Comparison of ENCODE assay signal across 26 mouse cellular contexts in genomic region chr11:55183124-55183523, GRCm38 (mm10). TPM values are rescaled to one million over a fixed set of nuclear protein-coding genes. Genes with fewer than 3 reads are reported as not detected.
DNase-seq lines count a peak whose midpoint lies in the region; ATAC-seq and TF ChIP-seq lines count a peak whose summit lies in the region.
"Had no signal": no experiment of that assay in that cellular context is flagged by ENCODE, and none has a peak within 500 bp of the region (broad histone marks: within the 10 kb centered on the region; RNA-seq: fewer than 3 reads in every experiment).

No protein-coding gene starts in this region.

- H3K4me2 ChIP-seq in hindbrain, postnatal 0 days (ENCODE audit: low read depth, low read length) = no peak overlapping the region
- peak overlapping the region; percentile 46; the same call in 1 of the 2 replicates for H3K4me2 ChIP-seq in liver, embryonic 13.5 days
- no peak overlapping the region for H3K4me2 ChIP-seq in lung, embryonic 16.5 days (ENCODE audit: low read depth, low read length)
- H3K4me2 ChIP-seq: forebrain, embryonic 12.5 days; midbrain, embryonic 11.5 days had no signal

- no peak for TF ChIP-seq CTCF in hindbrain, postnatal 0 days (IDR thresholded peaks at IDR 0.05; ENCODE audit: low read depth)

- ATAC-seq in hindbrain, postnatal 0 days = no peak
- ATAC-seq in liver, embryonic 13.5 days (ENCODE audit: low read depth) = peak; percentile 61
- ATAC-seq in lung, embryonic 16.5 days (ENCODE audit: low read depth) = peak; percentile 83
- ATAC-seq: hindbrain, embryonic 16.5 days had no signal

- WGBS in hindbrain, embryonic 10.5 days = 52% methylated on average over 7 of the region's 7 CpGs
- 66% methylated on average over 7 of the region's 7 CpGs for WGBS in hindbrain, postnatal 0 days
- WGBS in liver, embryonic 13.5 days (ENCODE audit: insufficient replicate concordance) = 52% methylated on average over 7 of the region's 7 CpGs
- 29% methylated on average over 7 of the region's 7 CpGs for WGBS in lung, embryonic 16.5 days

- H3K4me3 ChIP-seq in hindbrain, embryonic 10.5 days = no peak overlapping the region
- H3K4me3 ChIP-seq in hindbrain, postnatal 0 days (ENCODE audit: low read length) = no peak overlapping the region
- no peak overlapping the region for H3K4me3 ChIP-seq in liver, embryonic 13.5 days (replicated peaks)
- H3K4me3 ChIP-seq in lung, embryonic 16.5 days (ENCODE audit: low read length) = no peak overlapping the region
- H3K4me3 ChIP-seq: forebrain, embryonic 12.5 days; heart, adult 2 months had no signal

- H3K36me3 ChIP-seq in hindbrain, embryonic 10.5 days = no peaks in the 10 kb centered on the region
- no peaks in the 10 kb centered on the region for H3K36me3 ChIP-seq in hindbrain, postnatal 0 days (ENCODE audit: insufficient read depth, low read length)
- H3K36me3 ChIP-seq in liver, embryonic 13.5 days = no peaks in the 10 kb centered on the region
- H3K36me3 ChIP-seq in lung, embryonic 16.5 days (ENCODE audit: control insufficient read depth, insufficient read depth, low read length) = no peaks in the 10 kb centered on the region
- H3K36me3 ChIP-seq: forebrain, embryonic 12.5 days had no signal

- DNase-seq in hindbrain, embryonic 10.5 days (ENCODE audit: low spot score) = no peak
- DNase-seq in hindbrain, postnatal 0 days (ENCODE audit: low spot score) = no peak
- DNase-seq in liver, embryonic 13.5 days = no peak
- DNase-seq in yolk sac, embryonic 10.5 days (ENCODE audit: low spot score) = peak; percentile 62
- DNase-seq in layer of hippocampus, adult 9-10 months (ENCODE audit: low spot score) = no peak
- no peak for DNase-seq in left cerebral cortex, adult 11 months (ENCODE audit: low spot score)
- DNase-seq: cerebellum, adult 9-10 months; gastrocnemius, postnatal 14 days; heart, adult 2 months; heart, postnatal 36 days; kidney, adult 11 months; left cerebral cortex, postnatal 4 days; right cerebral cortex, postnatal 4 days; thymus, adult 2 months had no signal

- H3K4me1 ChIP-seq in hindbrain, embryonic 10.5 days (replicated peaks) = peaks cover 20% of the 10 kb centered on the region
- H3K4me1 ChIP-seq in hindbrain, postnatal 0 days (ENCODE audit: insufficient read depth, low read length) = 0 out of 2 replicates have a peak, but pooled peaks cover 3% of the 10 kb centered on the region
- peaks cover 21% of the 10 kb centered on the region for H3K4me1 ChIP-seq in liver, embryonic 13.5 days (replicated peaks)
- peaks cover 3% of the 10 kb centered on the region; the same call in 1 of the 2 replicates for H3K4me1 ChIP-seq in lung, embryonic 16.5 days (replicated peaks; ENCODE audit: control insufficient read depth, insufficient read depth, low read length)
- H3K4me1 ChIP-seq: forebrain, embryonic 12.5 days had no signal

- H3K27ac ChIP-seq in hindbrain, embryonic 10.5 days = 0 out of 2 replicates have a peak overlapping the region, but pooled peaks have one; percentile 35
- H3K27ac ChIP-seq in hindbrain, postnatal 0 days = no peak overlapping the region
- H3K27ac ChIP-seq in liver, embryonic 13.5 days = peak overlapping the region; percentile 70; the same call in 1 of the 2 replicates
- peak overlapping the region; percentile 66 for H3K27ac ChIP-seq in lung, embryonic 16.5 days (ENCODE audit: low read length)
- H3K27ac ChIP-seq: forebrain, embryonic 12.5 days; heart, adult 2 months had no signal

- no peaks in the 10 kb centered on the region for H3K9me3 ChIP-seq in hindbrain, embryonic 10.5 days
- no peaks in the 10 kb centered on the region for H3K9me3 ChIP-seq in hindbrain, postnatal 0 days (ENCODE audit: low read length)
- no peaks in the 10 kb centered on the region for H3K9me3 ChIP-seq in liver, embryonic 13.5 days (replicated peaks)
- H3K9me3 ChIP-seq in lung, embryonic 16.5 days (ENCODE audit: control insufficient read depth, low read length) = no peaks in the 10 kb centered on the region
- H3K9me3 ChIP-seq: forebrain, embryonic 12.5 days had no signal

- no peak overlapping the region for H3K9ac ChIP-seq in hindbrain, postnatal 0 days (replicated peaks; ENCODE audit: low read length)
- H3K9ac ChIP-seq in liver, embryonic 13.5 days = no peak overlapping the region
- H3K9ac ChIP-seq in lung, embryonic 16.5 days (ENCODE audit: low read length) = no peak overlapping the region
- H3K9ac ChIP-seq: forebrain, embryonic 12.5 days had no signal

- no peaks in the 10 kb centered on the region for H3K27me3 ChIP-seq in hindbrain, embryonic 10.5 days (ENCODE audit: insufficient read depth, poor library complexity, severe bottlenecking)
- H3K27me3 ChIP-seq in hindbrain, postnatal 0 days (ENCODE audit: insufficient read depth, low read length) = no peaks in the 10 kb centered on the region
- H3K27me3 ChIP-seq in liver, embryonic 13.5 days = no peaks in the 10 kb centered on the region
- H3K27me3 ChIP-seq in lung, embryonic 16.5 days (ENCODE audit: control insufficient read depth, insufficient read depth, low read depth, low read length) = no peaks in the 10 kb centered on the region
- H3K27me3 ChIP-seq: forebrain, embryonic 12.5 days had no signal

RNA-seq across cellular contexts. Expression of gene Slc36a2, which starts 1.8 kb away (rescaled TPM):
- polyA plus RNA-seq in hindbrain, embryonic 10.5 days (2016; fragmentation: Nextera tagmentation; extraction: Ambion mirVana) = 0.97 and 1.0 TPM in 2 replicates
- 0.36 and 0.84 TPM in 2 replicates for total RNA-seq in hindbrain, postnatal 0 days (2014; rRNA removed)
- polyA plus RNA-seq in hindbrain, postnatal 0 days (2015; fragmentation: Nextera tagmentation; extraction: Ambion mirVana) = 0.78 and 0.94 TPM in 2 replicates
- polyA plus RNA-seq in liver, embryonic 13.5 days (2015; fragmentation: Nextera tagmentation; extraction: Ambion mirVana) = 9.2 and 10.0 TPM in 2 replicates
- polyA plus RNA-seq in lung, embryonic 16.5 days (2015; fragmentation: Nextera tagmentation; extraction: Ambion mirVana) = 8.8 and 9.6 TPM in 2 replicates
- total RNA-seq: liver, adult 2 months; MEL had no signal
- polyA plus RNA-seq: forebrain, embryonic 12.5 days; liver, adult 2 months; midbrain, embryonic 11.5 days had no signal

RNA-seq across cellular contexts. Expression of gene Slc36a1, which starts 21.0 kb away (rescaled TPM):
- 1.6 TPM in 2 replicates for polyA plus RNA-seq in hindbrain, embryonic 10.5 days (2016; fragmentation: Nextera tagmentation; extraction: Ambion mirVana)
- 35.0 and 37.3 TPM in 2 replicates for total RNA-seq in hindbrain, postnatal 0 days (2014; rRNA removed)
- 3.8 TPM in 2 replicates for polyA plus RNA-seq in hindbrain, postnatal 0 days (2015; fragmentation: Nextera tagmentation; extraction: Ambion mirVana)
- 1.4 and 1.8 TPM in 2 replicates for polyA plus RNA-seq in liver, embryonic 13.5 days (2015; fragmentation: Nextera tagmentation; extraction: Ambion mirVana)
- polyA plus RNA-seq in lung, embryonic 16.5 days (2015; fragmentation: Nextera tagmentation; extraction: Ambion mirVana) = 2.2 and 3.2 TPM in 2 replicates

RNA-seq across cellular contexts. Expression of gene Slc36a3, which starts 31.6 kb away (rescaled TPM):
- not detected in 2 replicates for polyA plus RNA-seq in hindbrain, embryonic 10.5 days (2016; fragmentation: Nextera tagmentation; extraction: Ambion mirVana)
- not detected in 2 replicates for total RNA-seq in hindbrain, postnatal 0 days (2014; rRNA removed)
- not detected in 2 replicates for polyA plus RNA-seq in hindbrain, postnatal 0 days (2015; fragmentation: Nextera tagmentation; extraction: Ambion mirVana)
- polyA plus RNA-seq in liver, embryonic 13.5 days (2015; fragmentation: Nextera tagmentation; extraction: Ambion mirVana) = not detected in 2 replicates
- not detected in 2 replicates for polyA plus RNA-seq in lung, embryonic 16.5 days (2015; fragmentation: Nextera tagmentation; extraction: Ambion mirVana)
- total RNA-seq: gastrocnemius, postnatal 14 days; heart, adult 2 months; heart, postnatal 36 days; layer of hippocampus, adult 18-20 months; left cerebral cortex, adult 18-20 months; left cerebral cortex, postnatal 4 days; liver, adult 2 months had no signal
- polyA plus RNA-seq: forebrain, embryonic 12.5 days; frontal cortex, adult 2 months; heart, adult 2 months; heart, embryonic 14.5 days; hindbrain, embryonic 16.5 days; kidney, embryonic 16.5 days; midbrain, embryonic 11.5 days; stomach, embryonic 16.5 days had no signal
